Mouse (Mus musculus) kidney, adult 8-10 months (tissue): Measurements from ENCODE around the gene Crygn.

ENCODE experiments used
- DNase-seq, 2 experiments: peaks; one replicate each; pipeline ENCODE4 v3.0.0; 2022

The Crygn gene

GRCm38 (mm10) chr5:24743956-24744355, 13.9 kb downstream of the Crygn start:
- no peak for DNase-seq

GRCm38 (mm10) chr5:24741172-24741885, 16.5 kb downstream of the Crygn start:
- DNase-seq = no peak

- DNase-seq = peak; percentile 50 to 60
Observed at GRCm38 (mm10) chr5:24739141-24739753, 18.6 kb downstream of the Crygn start.

- no peak for DNase-seq
Observed at GRCm38 (mm10) chr5:24738517-24738916, 19.3 kb downstream of the Crygn start.

- DNase-seq = no peak
Observed at GRCm38 (mm10) chr5:24737595-24737994, 20.2 kb downstream of the Crygn start.

- DNase-seq = no peak
Observed at GRCm38 (mm10) chr5:24733771-24734426, 23.9 kb downstream of the Crygn start.

GRCm38 (mm10) chr5:24733134-24733533, 24.7 kb downstream of the Crygn start:
- DNase-seq = peak; percentile 40 to 52

- DNase-seq = no peak
Observed at GRCm38 (mm10) chr5:24730986-24731385, 26.8 kb downstream of the Crygn start.

GRCm38 (mm10) chr5:24730488-24730871, 27.3 kb downstream of the Crygn start, which contains the start of gene Wdr86:
Gene Wdr86 (minus strand): TSS chr5:24730727.
- DNase-seq = no peak

GRCm38 (mm10) chr5:24729797-24730487, 27.9 kb downstream of the Crygn start:
- no peak for DNase-seq

GRCm38 (mm10) chr5:24726901-24727836, 30.6 kb downstream of the Crygn start:
- no peak for DNase-seq

- peak in 1 of 2 experiments; percentile 23 for DNase-seq
Observed at GRCm38 (mm10) chr5:24725897-24726296, 31.9 kb downstream of the Crygn start.

GRCm38 (mm10) chr5:24724805-24725204, 33.0 kb downstream of the Crygn start:
- no peak for DNase-seq

GRCm38 (mm10) chr5:24724270-24724634, 33.6 kb downstream of the Crygn start:
- no peak for DNase-seq

GRCm38 (mm10) chr5:24723527-24724269, 34.1 kb downstream of the Crygn start:
- DNase-seq = no peak

- DNase-seq = no peak
Observed at GRCm38 (mm10) chr5:24719852-24720251, 38.0 kb downstream of the Crygn start.

GRCm38 (mm10) chr5:24718076-24718475, 39.7 kb downstream of the Crygn start:
- DNase-seq = no peak

- DNase-seq = peak; percentile 22 to 38
Observed at GRCm38 (mm10) chr5:24713987-24714386, 43.8 kb downstream of the Crygn start.

- no peak for DNase-seq
Observed at GRCm38 (mm10) chr5:24713199-24713598, 44.6 kb downstream of the Crygn start.

GRCm38 (mm10) chr5:24711615-24712014, 46.2 kb downstream of the Crygn start:
- no peak for DNase-seq

- no peak for DNase-seq
Observed at GRCm38 (mm10) chr5:24709962-24710361, 47.8 kb downstream of the Crygn start.

- DNase-seq = no peak
Observed at GRCm38 (mm10) chr5:24704615-24705014, 53.2 kb downstream of the Crygn start.
